Mouse (Mus musculus) small intestine, adult 2 months (tissue): ENCODE results near the gene Cfap57.

Experiments used
- CTCF ChIP-seq: fragments of 200-500 bp; IDR thresholded peaks from 2 replicates; pipeline ENCODE4 v1.5.1; 2012; ENCODE audit warnings: low read depth, mild to moderate bottlenecking, control low read depth, inconsistent platforms, low read length, moderate library complexity, mixed read lengths; ENCODE audit not compliant: insufficient replicate concordance, insufficient read length; ENCODE audit errors: extremely low read depth
- POLR2A ChIP-seq: fragments of 200-500 bp; IDR thresholded peaks from 2 replicates; pipeline ENCODE4 v1.6.1; 2012; ENCODE audit warnings: low read depth, mild to moderate bottlenecking, control low read depth, inconsistent platforms, low read length, moderate library complexity

DNA sequence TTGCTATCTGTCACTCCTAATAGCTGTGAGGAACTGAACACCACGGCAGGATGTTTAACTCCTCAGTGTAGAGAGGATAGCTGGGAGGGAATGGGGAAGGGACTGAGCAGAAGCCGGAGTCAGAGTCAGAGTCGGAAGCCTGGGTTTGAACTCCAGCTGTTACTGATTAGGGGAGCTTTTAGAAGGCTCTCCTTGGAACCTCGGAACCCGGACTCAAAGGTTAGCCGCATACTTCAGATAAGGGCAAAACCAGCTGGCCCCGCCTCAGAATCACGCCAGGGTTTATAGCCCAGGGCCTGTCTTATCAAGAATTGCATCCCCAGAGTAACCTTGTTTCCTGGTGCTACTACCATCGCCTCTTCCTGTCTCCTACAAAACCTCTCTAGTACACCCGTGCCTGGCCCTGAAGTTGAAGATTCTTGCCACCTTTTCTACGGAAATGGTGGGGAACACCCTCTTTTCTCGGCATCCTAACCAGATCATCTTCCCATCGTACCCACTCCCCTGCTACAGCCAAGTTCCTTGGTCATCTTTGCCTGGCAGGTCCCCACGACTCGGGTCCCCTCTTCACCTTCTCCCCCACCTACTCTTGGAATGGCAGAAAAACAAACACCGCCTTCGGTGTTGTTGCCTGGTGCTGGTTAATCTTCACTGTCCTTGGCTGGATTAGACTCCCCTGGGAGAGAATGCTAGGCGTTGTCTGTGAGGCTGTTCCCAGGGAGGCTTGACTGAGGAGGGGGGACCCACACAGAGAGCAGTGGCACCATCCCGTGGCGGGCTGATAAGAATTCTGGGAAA, 103.7 kb downstream of the Cfap57 start:
- peak; percentile 52; the same call in 1 of the 2 replicates for TF ChIP-seq POLR2A
- 0 out of 2 replicates have a peak, but pooled peaks have one; percentile 12 for TF ChIP-seq CTCF
